Mouse (Mus musculus) midbrain, embryonic 11.5 days (tissue): ENCODE measurements around the gene Adam19. TPM values are rescaled to one million over a fixed set of nuclear protein-coding genes. Genes with fewer than 3 reads are reported as not detected.

Experiments used
- ATAC-seq: fragments of 200-750 bp; cut with Nextera tagmentation; 2 replicates; pipeline ENCODE4 v1.8.0; 2017; ENCODE audit warnings: moderate TSS enrichment, moderate library complexity; ENCODE audit not compliant: low FRiP score
- DNase-seq: peaks from one replicate; pipeline ENCODE4 v3.0.0; 2015; ENCODE audit warnings: low spot score; ENCODE audit errors: missing footprints
- H3K27ac ChIP-seq: fragments of 300-500 bp; sonication (generic); 2 replicates; pipeline ENCODE4 v1.5.1; 2014; ENCODE audit warnings: low read depth, low read length
- H3K27me3 ChIP-seq: fragments of 300-500 bp; sonication (generic); 2 replicates; pipeline ENCODE4 v1.6.1; 2014; ENCODE audit warnings: mild to moderate bottlenecking, low read length, moderate library complexity, mixed read lengths; ENCODE audit not compliant: control insufficient read depth, insufficient read depth
- H3K36me3 ChIP-seq: fragments of 300-500 bp; sonication (generic); 2 replicates; pipeline ENCODE4 v1.6.1; 2014; ENCODE audit warnings: mild to moderate bottlenecking, low read length, moderate library complexity, mixed read lengths; ENCODE audit not compliant: control insufficient read depth, insufficient read depth
- H3K4me1 ChIP-seq: fragments of 300-500 bp; sonication (generic); 2 replicates; pipeline ENCODE4 v1.6.1; 2014; ENCODE audit warnings: low read length; ENCODE audit not compliant: control insufficient read depth, insufficient read depth
- H3K4me2 ChIP-seq: fragments of 300-500 bp; sonication (generic); 2 replicates; pipeline ENCODE4 v1.6.1; 2014; ENCODE audit warnings: mild to moderate bottlenecking, moderate library complexity
- H3K4me3 ChIP-seq: fragments of 300-500 bp; sonication (generic); 2 replicates; pipeline ENCODE4 v1.5.1; 2014; ENCODE audit warnings: low read depth, low read length
- H3K9ac ChIP-seq: fragments of 300-500 bp; sonication (generic); 2 replicates; pipeline ENCODE4 v1.6.1; 2014; ENCODE audit warnings: low read length
- H3K9me3 ChIP-seq: fragments of 300-500 bp; sonication (generic); 2 replicates; pipeline ENCODE4 v1.6.1; 2016; ENCODE audit warnings: low read length; ENCODE audit not compliant: control insufficient read depth
- WGBS: fragments of 180-500 bp; shearing (Covaris S2); extraction: QIAGEN DNeasy Blood & Tissue Kit; methylation state at CpG from one replicate; pipeline ENCODE4 v1.1.7; 2014; 5-methylcytosine and 5-hydroxymethylcytosine counted together
- polyA plus RNA-seq: library from polyadenylated mRNA; unstranded; fragments of >200 nt; fragmentation: Nextera tagmentation; extraction: Ambion mirVana; gene quantifications from 2 replicates; pipeline ENCODE4 v1.2.1, GENCODE M21; 2014

Gene Adam19
- polyA plus RNA-seq, 1 experiment from 2014 or later, result 6.1 TPM

DNA sequence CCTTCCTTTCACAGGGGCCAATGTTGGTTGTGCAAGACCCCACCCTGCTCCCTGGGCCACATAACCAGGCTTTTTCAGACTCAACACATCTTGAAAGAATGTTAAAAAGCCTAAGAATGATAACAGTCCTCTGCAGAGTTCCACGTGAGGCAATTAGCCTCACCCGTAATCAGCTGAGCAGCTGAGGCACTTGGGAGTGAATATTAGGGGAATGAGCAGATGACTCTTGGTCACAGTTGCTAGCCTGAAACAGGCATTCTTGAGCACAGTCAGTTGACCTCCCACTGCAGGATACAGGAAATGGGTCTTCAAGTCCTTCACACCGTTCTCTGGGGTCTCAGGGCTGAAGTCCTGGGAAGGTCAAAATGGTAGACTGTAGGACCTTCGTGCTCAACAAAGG lies 65.9 kb downstream of the Adam19 start:
- no peaks in the 10 kb centered on the region for H3K36me3 ChIP-seq
- no peaks in the 10 kb centered on the region for H3K27me3 ChIP-seq
- no peaks in the 10 kb centered on the region for H3K9me3 ChIP-seq
- H3K4me1 ChIP-seq, result no peaks in the 10 kb centered on the region
- no peak overlapping the region for H3K9ac ChIP-seq
- H3K27ac ChIP-seq, result no peak overlapping the region
- no peak overlapping the region for H3K4me2 ChIP-seq
- no peak for DNase-seq
- H3K4me3 ChIP-seq, result no peak overlapping the region
- WGBS, result 87% methylated on average over 4 of the region's 4 CpGs
- no peak for ATAC-seq

DNA sequence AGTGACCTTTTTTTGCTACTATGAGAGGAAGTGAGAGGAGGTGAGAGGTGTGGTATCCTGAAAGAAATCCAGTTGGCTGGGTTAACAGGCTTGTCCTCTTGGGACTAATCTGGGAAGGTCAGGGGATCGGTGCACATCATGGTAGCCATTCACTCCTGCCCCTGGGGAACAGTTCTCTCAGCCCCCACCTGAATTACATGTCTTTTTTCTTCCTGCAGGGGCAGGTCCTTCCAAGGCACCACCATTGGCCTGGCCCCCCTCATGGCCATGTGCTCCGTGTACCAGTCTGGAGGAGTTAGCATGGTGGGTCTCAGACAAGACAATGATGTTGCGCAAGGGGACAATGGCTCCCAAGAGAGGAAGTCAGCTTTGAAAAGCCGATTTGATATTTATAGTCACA lies 67.1 kb downstream of the Adam19 start:
- DNase-seq (no peak), ATAC-seq (no peak)
- Histone ChIP-seq H3K27me3 (no peaks in the 10 kb centered on the region), H3K9me3 (no peaks in the 10 kb centered on the region), H3K4me2 (no peak overlapping the region), H3K4me1 (no peaks in the 10 kb centered on the region), H3K27ac (no peak overlapping the region), H3K36me3 (no peaks in the 10 kb centered on the region), H3K4me3 (no peak overlapping the region), H3K9ac (no peak overlapping the region)
- WGBS, result 87% methylated on average over 4 of the region's 4 CpGs

DNA sequence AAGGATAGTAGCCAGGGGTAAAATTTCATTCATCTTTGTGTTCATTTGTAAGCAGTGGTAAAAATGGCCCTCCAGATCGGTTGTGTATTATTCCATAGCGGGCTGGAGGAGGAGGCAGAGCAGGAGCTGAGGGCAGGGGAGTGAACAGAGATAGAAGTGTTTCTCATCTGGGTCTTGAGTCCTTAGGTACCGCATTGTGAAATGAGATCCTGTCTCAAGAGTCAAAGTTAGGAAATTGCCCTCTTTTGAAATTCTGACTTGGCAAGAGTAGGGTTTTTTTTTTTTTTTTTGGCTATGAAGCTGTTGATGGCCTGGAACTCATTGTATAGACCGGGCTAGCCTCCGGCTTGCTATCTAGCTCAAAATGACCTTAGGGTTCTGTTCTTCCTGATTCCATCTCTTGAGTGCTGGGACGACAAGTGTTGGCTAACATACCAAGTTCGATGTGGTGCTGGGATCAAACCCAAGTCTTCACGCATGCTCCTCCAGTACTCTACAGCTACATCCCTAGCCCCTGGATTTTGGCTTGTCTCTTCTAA lies 67.6 kb downstream of the Adam19 start:
- WGBS, result 95% methylated on average over 8 of the region's 8 CpGs
- H3K4me3 ChIP-seq, result no peak overlapping the region
- no peak overlapping the region for H3K4me2 ChIP-seq
- H3K9ac ChIP-seq, result no peak overlapping the region
- H3K27me3 ChIP-seq, result no peaks in the 10 kb centered on the region
- DNase-seq, result no peak
- no peaks in the 10 kb centered on the region for H3K9me3 ChIP-seq
- H3K4me1 ChIP-seq, result no peaks in the 10 kb centered on the region
- H3K27ac ChIP-seq, result no peak overlapping the region
- no peaks in the 10 kb centered on the region for H3K36me3 ChIP-seq
- ATAC-seq, result no peak

DNA sequence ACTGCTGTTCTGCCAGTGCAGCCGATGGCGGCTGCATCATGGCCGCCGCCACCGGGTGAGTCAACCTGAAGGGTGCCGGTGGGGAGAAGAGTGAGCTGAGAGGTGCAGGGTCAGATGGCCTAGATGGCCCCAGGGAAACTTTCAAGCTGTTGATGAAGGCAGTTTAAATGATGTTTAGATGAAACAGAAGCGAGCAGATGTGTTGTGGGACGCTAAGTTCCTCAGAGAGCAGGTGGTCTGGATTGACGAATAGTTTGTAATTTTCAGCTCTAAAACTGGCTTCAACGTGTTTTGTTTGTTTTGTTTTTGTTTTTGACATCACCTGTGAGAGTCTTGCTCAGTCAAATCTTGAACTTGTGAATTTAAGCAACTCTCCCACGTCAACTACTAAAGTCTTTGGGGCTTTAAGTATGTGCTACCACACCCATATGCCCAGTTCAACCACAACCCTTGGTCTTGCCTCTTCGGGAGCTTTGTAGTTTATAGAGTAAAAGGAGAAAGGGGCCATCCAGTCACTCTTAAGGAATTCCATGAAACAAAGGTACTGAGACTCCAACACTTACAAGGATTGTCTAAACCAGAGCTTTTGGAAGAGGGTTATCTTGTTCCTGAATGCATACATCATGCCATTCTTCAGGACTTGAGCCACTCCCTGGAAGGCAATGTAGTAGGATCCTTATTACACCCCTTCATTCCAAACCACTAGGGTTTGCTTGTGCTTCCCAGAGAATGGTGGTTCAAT lies 69.5 kb downstream of the Adam19 start:
- H3K4me2 ChIP-seq, result no peak overlapping the region
- H3K9me3 ChIP-seq, result no peaks in the 10 kb centered on the region
- 96% methylated on average over 12 of the region's 12 CpGs for WGBS
- H3K36me3 ChIP-seq, result no peaks in the 10 kb centered on the region
- no peak overlapping the region for H3K9ac ChIP-seq
- no peak overlapping the region for H3K27ac ChIP-seq
- H3K4me1 ChIP-seq, result no peaks in the 10 kb centered on the region
- no peaks in the 10 kb centered on the region for H3K27me3 ChIP-seq
- DNase-seq, result no peak
- H3K4me3 ChIP-seq, result no peak overlapping the region
- no peak for ATAC-seq

DNA sequence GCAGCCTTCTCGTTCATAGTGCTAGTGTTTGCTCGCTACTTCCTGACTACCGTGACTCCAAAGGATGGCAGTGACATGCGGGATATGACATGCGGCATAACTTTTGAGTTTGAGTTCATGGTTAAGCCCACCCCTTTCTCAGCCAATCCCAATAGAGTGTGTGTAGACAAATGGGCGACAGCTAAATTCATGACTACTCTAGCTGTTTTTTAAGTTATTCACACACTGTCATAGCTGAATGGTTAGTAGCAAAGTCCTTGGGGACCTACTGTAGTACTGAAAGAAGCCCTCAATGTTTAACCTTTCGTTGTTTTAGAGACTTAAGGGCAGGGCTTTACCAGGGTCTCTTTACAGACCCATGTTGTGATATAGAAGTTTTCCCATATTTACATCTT lies 70.0 kb downstream of the Adam19 start:
- no peak overlapping the region for H3K4me2 ChIP-seq
- ATAC-seq (no peak), DNase-seq (no peak)
- H3K4me3 ChIP-seq, result no peak overlapping the region
- H3K36me3 ChIP-seq, result no peaks in the 10 kb centered on the region
- WGBS, result 95% methylated on average over 7 of the region's 7 CpGs
- H3K4me1 ChIP-seq, result no peaks in the 10 kb centered on the region
- no peaks in the 10 kb centered on the region for H3K9me3 ChIP-seq
- no peak overlapping the region for H3K9ac ChIP-seq
- H3K27me3 ChIP-seq, result no peaks in the 10 kb centered on the region
- no peak overlapping the region for H3K27ac ChIP-seq

DNA sequence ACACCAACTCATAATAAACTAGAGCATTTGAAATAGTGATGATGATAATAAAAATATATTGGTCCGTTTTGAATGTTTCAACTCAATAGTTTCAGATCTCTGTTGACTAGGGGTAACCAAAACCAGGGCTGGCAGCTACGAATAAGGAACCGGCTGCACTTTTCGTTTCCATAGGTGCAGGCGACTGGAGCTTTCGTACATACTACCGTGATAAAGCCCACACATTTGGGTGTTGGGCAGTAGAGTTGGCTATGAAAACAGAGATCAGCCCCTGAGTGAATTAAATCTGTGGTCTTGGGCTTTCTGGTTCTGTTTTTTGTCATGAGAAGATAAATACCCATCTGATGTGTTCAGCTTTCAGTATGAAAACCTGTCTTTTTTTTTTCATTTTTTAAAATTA lies 70.5 kb downstream of the Adam19 start:
- no peaks in the 10 kb centered on the region for H3K36me3 ChIP-seq
- H3K27ac ChIP-seq, result no peak overlapping the region
- no peak overlapping the region for H3K4me3 ChIP-seq
- H3K27me3 ChIP-seq, result no peaks in the 10 kb centered on the region
- DNase-seq, result no peak
- WGBS, result 95% methylated on average over 7 of the region's 7 CpGs
- H3K4me2 ChIP-seq, result no peak overlapping the region
- H3K9ac ChIP-seq, result no peak overlapping the region
- H3K9me3 ChIP-seq, result no peaks in the 10 kb centered on the region
- no peak for ATAC-seq
- no peaks in the 10 kb centered on the region for H3K4me1 ChIP-seq

DNA sequence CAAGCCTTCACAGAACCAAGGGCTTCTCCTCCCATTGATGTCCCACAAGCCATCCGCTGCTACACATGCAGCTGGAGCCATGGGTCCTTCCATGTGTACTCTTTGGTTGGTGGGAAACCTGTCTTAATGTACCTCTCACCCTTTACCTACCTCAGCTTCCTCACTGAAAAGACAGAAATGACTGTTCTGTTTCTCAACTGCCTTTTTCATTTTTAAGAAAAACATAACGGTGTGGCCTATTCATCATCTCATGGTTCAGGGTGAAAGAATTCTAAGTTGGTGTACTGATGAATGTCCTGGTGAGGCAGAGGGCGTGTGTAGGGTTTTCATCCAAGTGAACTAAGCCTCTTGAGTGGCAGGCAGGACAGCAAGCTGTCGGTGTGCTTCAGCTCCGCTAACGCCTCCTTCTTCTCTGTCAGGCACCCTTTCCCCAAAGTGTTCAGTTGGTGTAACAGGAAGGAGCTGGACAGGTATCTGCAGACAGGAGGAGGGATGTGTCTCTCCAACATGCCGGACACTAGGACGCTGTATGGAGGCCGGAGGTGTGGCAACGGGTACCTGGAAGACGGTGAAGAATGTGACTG lies 71.1 kb downstream of the Adam19 start:
- no peak overlapping the region for H3K4me3 ChIP-seq
- no peaks in the 10 kb centered on the region for H3K4me1 ChIP-seq
- H3K9me3 ChIP-seq, result no peaks in the 10 kb centered on the region
- H3K9ac ChIP-seq, result no peak overlapping the region
- ATAC-seq, result no peak
- H3K36me3 ChIP-seq, result no peaks in the 10 kb centered on the region
- H3K27ac ChIP-seq, result no peak overlapping the region
- no peak overlapping the region for H3K4me2 ChIP-seq
- no peak for DNase-seq
- no peaks in the 10 kb centered on the region for H3K27me3 ChIP-seq
- 93% methylated on average over 11 of the region's 11 CpGs for WGBS

DNA sequence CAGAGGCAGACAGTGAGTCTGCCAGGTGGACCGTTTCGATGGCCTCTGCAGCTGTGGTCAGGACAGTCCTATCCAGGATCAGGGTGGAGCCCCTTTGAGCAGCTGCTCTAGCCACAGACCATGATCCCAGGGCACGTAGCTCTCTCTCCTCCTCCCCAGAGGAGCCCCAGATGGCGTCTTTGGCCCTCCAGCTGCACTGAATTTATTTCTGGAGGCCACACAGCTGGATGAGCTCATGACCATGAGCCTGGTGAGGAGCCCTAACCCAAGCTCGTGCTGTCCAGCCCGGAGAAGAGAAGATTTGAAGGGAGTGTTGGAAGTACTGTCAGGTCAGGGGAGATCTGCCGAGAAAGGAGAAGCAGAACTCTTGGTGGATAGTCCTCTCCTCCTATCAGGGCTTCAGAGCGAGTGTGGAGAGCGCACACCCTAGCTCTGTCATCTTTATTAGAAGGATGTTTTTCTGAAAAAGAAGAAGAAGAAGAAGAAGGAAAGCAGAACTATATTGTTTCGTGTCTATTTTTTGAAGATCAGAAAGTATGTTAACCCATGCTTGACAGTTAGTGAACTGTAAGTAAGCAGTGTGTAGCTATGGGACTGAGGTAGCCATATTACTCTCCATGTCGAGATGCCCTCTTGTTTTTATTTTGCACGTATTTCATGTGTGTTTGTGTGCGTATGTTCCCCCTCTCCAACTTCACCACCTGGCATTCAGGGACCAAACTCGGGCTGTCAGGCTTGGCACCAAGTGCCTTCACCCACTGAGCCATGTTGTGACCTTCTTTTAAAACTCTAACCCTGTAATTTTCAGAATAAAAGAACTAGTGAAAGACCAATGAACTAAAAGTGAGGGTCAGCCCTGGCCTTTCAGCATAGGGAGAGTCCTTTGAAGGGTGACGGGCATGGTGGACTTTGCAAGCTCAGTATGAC lies 72.1 kb downstream of the Adam19 start:
- Histone ChIP-seq H3K4me2 (no peak overlapping the region), H3K9me3 (no peaks in the 10 kb centered on the region), H3K36me3 (no peaks in the 10 kb centered on the region), H3K4me3 (no peak overlapping the region), H3K27ac (no peak overlapping the region), H3K27me3 (no peaks in the 10 kb centered on the region), H3K9ac (no peak overlapping the region), H3K4me1 (no peaks in the 10 kb centered on the region)
- WGBS, result 82% methylated on average over 15 of the region's 15 CpGs
- DNase-seq, result no peak
- no peak for ATAC-seq

DNA sequence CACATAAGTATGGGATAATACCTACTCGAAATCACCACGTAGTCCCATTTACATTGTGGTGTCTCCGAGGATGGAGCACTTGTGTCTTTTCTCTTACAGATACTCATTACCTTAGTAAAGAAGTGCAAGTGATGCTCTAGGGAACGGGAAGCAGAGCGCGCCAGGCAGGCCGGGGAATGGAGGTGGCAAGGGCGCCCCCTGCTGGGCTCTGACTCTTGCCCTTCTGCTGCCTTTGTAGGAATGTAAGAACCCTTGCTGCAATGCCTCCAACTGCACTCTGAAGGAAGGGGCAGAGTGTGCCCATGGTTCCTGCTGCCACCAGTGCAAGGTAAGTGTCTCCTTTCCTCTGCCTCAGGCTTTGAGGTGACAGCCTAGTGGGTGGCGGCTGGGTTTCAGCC lies 72.8 kb downstream of the Adam19 start:
- H3K4me3 ChIP-seq, result no peak overlapping the region
- H3K4me2 ChIP-seq, result no peak overlapping the region
- no peaks in the 10 kb centered on the region for H3K4me1 ChIP-seq
- no peaks in the 10 kb centered on the region for H3K27me3 ChIP-seq
- no peaks in the 10 kb centered on the region for H3K9me3 ChIP-seq
- H3K27ac ChIP-seq, result no peak overlapping the region
- no peaks in the 10 kb centered on the region for H3K36me3 ChIP-seq
- DNase-seq (no peak), ATAC-seq (no peak)
- no peak overlapping the region for H3K9ac ChIP-seq
- 67% methylated on average over 9 of the region's 9 CpGs for WGBS
